Mouse (Mus musculus) myocyte (in vitro differentiated cells): ENCODE measurements around the gene Gm525. TPM values are rescaled to one million over a fixed set of nuclear protein-coding genes. Genes with fewer than 3 reads are reported as not detected.
A peak's percentile ranks its signal among the peaks of the same experiment; 100 is the strongest.

ENCODE experiments used
- H3K27me3 ChIP-seq: one replicate; pipeline ENCODE4 v1.6.1; 2011; ENCODE audit not compliant: control insufficient read depth, insufficient read depth, insufficient read length
- H3K36me3 ChIP-seq: one replicate; pipeline ENCODE4 v1.6.1; 2011; ENCODE audit not compliant: control insufficient read depth, insufficient read depth
- H3K4me2 ChIP-seq: one replicate; pipeline ENCODE4 v1.6.1; 2011; ENCODE audit warnings: low read depth, control low read depth
- H3K4me3 ChIP-seq: one replicate; pipeline ENCODE4 v1.5.1; 2011; ENCODE audit warnings: mild to moderate bottlenecking, control low read depth, moderate library complexity
- H3K79me2 ChIP-seq: one replicate; pipeline ENCODE4 v1.6.1; 2011; ENCODE audit not compliant: control insufficient read depth, insufficient read depth
- H3ac ChIP-seq: one replicate; pipeline ENCODE4 v1.6.1; 2011; ENCODE audit not compliant: control insufficient read depth, insufficient read length
- CEBPB ChIP-seq: IDR thresholded peaks from 2 replicates; pipeline ENCODE4 v1.6.1; 2011; ENCODE audit warnings: mild to moderate bottlenecking, moderate library complexity; ENCODE audit not compliant: poor library complexity, insufficient read depth, severe bottlenecking
- E2F4 ChIP-seq: IDR thresholded peaks from one replicate; pipeline ENCODE4 v1.6.1; 2011; ENCODE audit warnings: mild to moderate bottlenecking, control low read depth, moderate library complexity; ENCODE audit not compliant: insufficient read depth
- MAX ChIP-seq: IDR thresholded peaks from one replicate; pipeline ENCODE4 v1.6.1; 2011; ENCODE audit warnings: low read depth, mild to moderate bottlenecking, control low read depth
- MYOD1 ChIP-seq, 3 experiments: IDR thresholded peaks; one replicate each; pipeline ENCODE4 v1.6.1; 2011; ENCODE audit warnings: control low read depth in 2 of 3, low read depth in 2 of 3, mild to moderate bottlenecking in 2 of 3, moderate library complexity in 1 of 3; ENCODE audit not compliant: insufficient read length in 2 of 3, control insufficient read depth in 1 of 3
- MYOG ChIP-seq, 3 experiments: IDR thresholded peaks; one replicate each; pipeline ENCODE4 v1.6.1; 2011; ENCODE audit warnings: control low read depth in 2 of 3, low read depth in 2 of 3, mild to moderate bottlenecking in 2 of 3; ENCODE audit not compliant: insufficient read length in 2 of 3, control insufficient read depth in 1 of 3, insufficient read depth in 1 of 3
- POLR2A ChIP-seq: IDR thresholded peaks from one replicate; pipeline ENCODE4 v1.6.1; 2011; ENCODE audit warnings: low read depth, mild to moderate bottlenecking, control low read depth, moderate library complexity; ENCODE audit not compliant: insufficient read length
- POLR2AphosphoS2 ChIP-seq: IDR thresholded peaks from one replicate; pipeline ENCODE4 v1.6.1; 2011; ENCODE audit warnings: low read depth, control low read depth; ENCODE audit not compliant: insufficient read length
- REST ChIP-seq: IDR thresholded peaks from one replicate; pipeline ENCODE4 v1.6.1; 2011; ENCODE audit warnings: mild to moderate bottlenecking, control low read depth, moderate library complexity; ENCODE audit not compliant: insufficient read depth, insufficient read length
- SRF ChIP-seq: IDR thresholded peaks from one replicate; pipeline ENCODE4 v1.6.1; 2011; ENCODE audit warnings: low read depth; ENCODE audit not compliant: control insufficient read depth, insufficient read length
- TCF12 ChIP-seq: IDR thresholded peaks from one replicate; pipeline ENCODE4 v1.6.1; 2011; ENCODE audit warnings: mild to moderate bottlenecking, control low read depth; ENCODE audit not compliant: poor library complexity, insufficient read depth, severe bottlenecking
- TCF3 ChIP-seq: IDR thresholded peaks from one replicate; pipeline ENCODE4 v1.6.1; 2011; ENCODE audit warnings: low read depth, control low read depth; ENCODE audit not compliant: insufficient read length
- USF1 ChIP-seq: IDR thresholded peaks from one replicate; pipeline ENCODE4 v1.6.1; 2011; ENCODE audit warnings: low read depth, mild to moderate bottlenecking, control low read depth, moderate library complexity
- polyA plus RNA-seq: library from polyadenylated mRNA; unstranded; fragments of >200 nt; fragmentation: generic; extraction: Trizol; gene quantifications from one replicate; pipeline ENCODE4 v1.2.1, GENCODE M21; 2012; ENCODE audit warnings: missing spikeins

The Gm525 gene
- polyA plus RNA-seq, 1 experiment, result not detected

- H3K36me3 ChIP-seq, result no peaks in the 10 kb centered on the region
- H3K4me3 ChIP-seq, result peak overlapping the region; percentile 66
- peaks cover 6% of the 10 kb centered on the region for H3K79me2 ChIP-seq
- H3K27me3 ChIP-seq, result no peaks in the 10 kb centered on the region
- TF ChIP-seq USF1 (no peak), TCF3 (no peak), POLR2A (no peak), REST (no peak), MYOG (IDR thresholded peaks at IDR 0.05; ENCODE audit: control insufficient read depth in 1 of 3, insufficient read depth in 1 of 3, insufficient read length in 2 of 3, low read depth in 2 of 3) (no peak), POLR2AphosphoS2 (no peak), E2F4 (no peak), SRF (no peak), MAX (no peak), MYOD1 (IDR thresholded peaks at IDR 0.05; ENCODE audit: control insufficient read depth in 1 of 3, insufficient read length in 2 of 3, low read depth in 2 of 3) (no peak), CEBPB (no peak), TCF12 (no peak)
- no peak overlapping the region for H3K4me2 ChIP-seq
- H3ac ChIP-seq, result no peak overlapping the region
These were observed 12.3 kb upstream of the Gm525 start for GRCm38 (mm10) chr11:89061362-89061761.

DNA sequence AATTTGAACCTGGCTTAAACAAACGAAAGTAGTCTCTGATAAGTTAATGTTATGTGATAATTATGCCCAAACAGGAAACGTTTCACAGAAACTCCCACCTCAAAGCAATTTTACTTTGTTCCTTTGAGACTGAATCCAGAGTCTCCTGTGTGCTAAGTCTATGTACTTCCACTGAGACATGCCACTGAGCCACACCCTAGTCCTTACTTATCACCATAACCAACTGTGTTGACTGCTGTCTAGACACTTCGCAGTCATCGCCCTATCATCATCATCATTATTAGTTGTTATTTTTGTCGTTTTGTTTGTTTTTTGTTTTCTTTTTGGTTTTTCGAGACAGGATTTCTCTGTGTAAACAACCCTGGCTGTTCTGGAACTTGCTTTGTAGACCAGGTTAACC, 9.3 kb upstream of the Gm525 start:
- Histone ChIP-seq H3K36me3 (no peaks in the 10 kb centered on the region), H3ac (no peak overlapping the region), H3K79me2 (no peaks in the 10 kb centered on the region), H3K27me3 (no peaks in the 10 kb centered on the region), H3K4me2 (no peak overlapping the region), H3K4me3 (no peak overlapping the region)
- TF ChIP-seq SRF, result no peak
- no peak for TF ChIP-seq POLR2AphosphoS2
- no peak for TF ChIP-seq POLR2A

GRCm38 (mm10) chr11:89065297-89065696, 8.3 kb upstream of the Gm525 start:
- Histone ChIP-seq H3K79me2 (no peaks in the 10 kb centered on the region), H3K4me2 (no peak overlapping the region), H3K36me3 (no peaks in the 10 kb centered on the region), H3K4me3 (no peak overlapping the region), H3K27me3 (no peaks in the 10 kb centered on the region), H3ac (no peak overlapping the region)
- TF ChIP-seq TCF3 (no peak), E2F4 (no peak), MYOG (IDR thresholded peaks at IDR 0.05; ENCODE audit: control insufficient read depth in 1 of 3, insufficient read depth in 1 of 3, insufficient read length in 2 of 3, low read depth in 2 of 3) (no peak), SRF (no peak), TCF12 (no peak), USF1 (no peak), POLR2AphosphoS2 (no peak), MYOD1 (IDR thresholded peaks at IDR 0.05; ENCODE audit: control insufficient read depth in 1 of 3, insufficient read length in 2 of 3, low read depth in 2 of 3) (no peak), MAX (no peak), CEBPB (no peak)

DNA sequence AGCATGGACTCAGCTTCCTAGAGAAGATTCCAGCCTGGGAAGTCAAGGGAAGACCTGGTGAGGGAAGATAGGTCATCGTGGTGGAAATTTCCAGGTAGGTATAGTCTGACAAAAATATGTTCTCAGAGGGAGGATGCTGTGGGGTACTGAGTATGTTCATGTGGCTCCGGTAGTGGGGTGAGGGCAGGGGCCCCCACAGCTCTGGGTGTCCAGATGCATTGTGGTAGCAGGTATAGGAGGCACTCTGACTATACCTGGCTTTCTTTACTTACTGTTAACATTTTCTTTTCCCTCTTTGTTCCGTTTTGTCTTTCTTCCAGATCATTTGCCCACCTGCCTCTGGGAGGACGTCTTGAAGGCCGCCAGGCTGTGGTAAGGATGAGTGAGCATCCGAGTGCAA, 7.5 kb upstream of the Gm525 start:
- Histone ChIP-seq H3K36me3 (no peaks in the 10 kb centered on the region), H3K27me3 (no peaks in the 10 kb centered on the region), H3K4me2 (no peak overlapping the region), H3ac (no peak overlapping the region), H3K79me2 (no peaks in the 10 kb centered on the region), H3K4me3 (no peak overlapping the region)
- TF ChIP-seq TCF12, result no peak

- Histone ChIP-seq H3K4me3 (no peak within 1 kb of the TSS), H3ac (no peak within 1 kb of the TSS), H3K79me2 (no peaks in the 10 kb centered on the region), H3K27me3 (no peaks in the 10 kb centered on the region), H3K4me2 (no peak within 1 kb of the TSS), H3K36me3 (no peaks in the 10 kb centered on the region)
- TF ChIP-seq REST (no peak), SRF (no peak), POLR2AphosphoS2 (no peak), TCF3 (no peak), POLR2A (no peak), USF1 (no peak), MYOD1 (IDR thresholded peaks at IDR 0.05; ENCODE audit: control insufficient read depth in 1 of 3, insufficient read length in 2 of 3, low read depth in 2 of 3) (no peak), MAX (no peak), MYOG (IDR thresholded peaks at IDR 0.05; ENCODE audit: control insufficient read depth in 1 of 3, insufficient read depth in 1 of 3, insufficient read length in 2 of 3, low read depth in 2 of 3) (no peak), E2F4 (no peak), TCF12 (no peak), CEBPB (no peak)
These were observed 6.9 kb upstream of the Gm525 start, which contains the start of gene Dgke for GRCm38 (mm10) chr11:89066750-89067149. Gene Dgke, minus strand, starts transcription at chr11:89066850.
